Mouse (Mus musculus): Measurements from ENCODE around the gene Omg.

The Omg gene

GRCm38 (mm10) chr11:79503845-79504244 is at the start of gene Omg:
Omg (minus strand) TSS chr11:79504084.
- DNase-seq = no peak

- DNase-seq = peak; percentile 11
Observed at GRCm38 (mm10) chr11:79552622-79553021, 48.7 kb upstream of the Omg start.

DNA sequence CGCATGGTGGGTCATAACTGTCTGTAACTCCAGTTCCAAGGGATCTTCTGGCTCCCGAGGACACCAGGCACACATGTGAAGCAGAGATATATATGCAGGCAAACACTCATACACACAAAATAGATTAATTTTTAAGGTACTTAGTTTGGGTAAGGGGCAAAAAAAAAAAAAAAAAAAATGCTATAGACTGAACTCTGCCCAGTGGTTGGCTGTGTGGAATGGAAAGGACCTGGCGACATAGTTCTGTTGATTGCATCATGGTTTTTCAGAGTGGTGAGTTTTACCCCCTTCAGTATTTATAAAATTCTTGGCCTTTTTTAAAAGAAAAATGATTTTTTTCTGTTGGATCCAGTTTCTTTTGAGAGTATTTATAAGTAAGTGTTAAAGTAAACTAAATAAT is 32.4 kb upstream of the Omg start:
- peak; percentile 73 for DNase-seq

DNA sequence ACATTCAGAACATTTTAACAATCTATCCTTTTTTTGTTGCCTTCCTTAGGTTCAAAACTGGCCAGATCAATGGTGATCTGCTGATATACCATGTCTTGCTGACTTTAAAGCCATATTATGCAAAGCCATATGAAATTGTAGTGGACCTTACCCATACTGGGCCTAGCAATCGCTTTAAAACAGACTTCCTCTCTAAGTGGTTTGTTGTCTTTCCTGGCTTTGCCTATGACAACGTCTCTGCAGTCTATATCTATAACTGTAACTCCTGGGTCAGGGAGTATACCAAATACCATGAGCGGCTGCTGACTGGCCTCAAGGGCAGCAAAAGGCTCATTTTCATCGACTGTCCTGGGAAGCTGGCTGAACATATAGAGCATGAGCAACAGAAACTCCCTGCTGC is 31.7 kb upstream of the Omg start:
- no peak for DNase-seq

- peak; percentile 94 for DNase-seq
Observed at GRCm38 (mm10) chr11:79533950-79534690, 30.2 kb upstream of the Omg start.

DNA sequence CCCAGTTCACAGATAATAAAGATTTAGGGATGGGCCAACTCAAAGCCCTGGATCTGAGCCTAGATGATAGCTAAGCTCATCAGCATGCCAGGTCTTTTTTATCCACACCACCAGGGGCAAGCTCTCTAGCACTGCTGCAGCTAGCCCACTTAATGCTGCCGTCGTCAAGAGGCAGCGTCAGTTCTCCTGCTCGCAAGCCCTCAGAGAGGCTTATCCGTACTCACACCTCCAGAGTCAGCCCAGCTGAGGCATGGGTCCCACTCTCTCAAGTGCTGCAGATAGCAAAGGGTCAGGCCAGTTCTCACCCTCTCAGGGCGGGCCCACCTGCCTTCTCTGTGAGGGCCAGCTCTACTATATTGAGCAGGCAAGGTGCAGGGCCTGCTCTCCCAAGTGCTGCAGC is 29.4 kb upstream of the Omg start:
- peak; percentile 90 for DNase-seq

DNA sequence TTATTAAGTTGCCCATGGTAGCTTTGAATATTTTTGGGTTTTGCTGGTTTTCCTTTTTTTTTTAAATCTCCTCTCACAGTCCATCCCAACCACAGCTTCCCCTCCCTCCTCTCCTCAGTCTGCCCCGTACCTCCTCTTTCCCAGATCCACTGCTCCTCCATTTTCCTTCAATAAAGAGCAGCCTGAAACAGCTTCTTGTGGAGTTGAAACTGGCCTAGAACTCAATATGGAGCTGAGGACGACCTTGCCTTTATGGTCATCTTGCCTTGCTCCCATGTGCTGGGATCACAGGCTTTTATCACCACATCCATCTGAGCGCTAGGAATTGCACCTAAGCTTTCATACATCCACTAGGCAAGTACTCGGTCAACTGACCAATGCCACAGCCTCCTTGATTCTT is 27.6 kb upstream of the Omg start:
- peak; percentile 64 for DNase-seq

DNA sequence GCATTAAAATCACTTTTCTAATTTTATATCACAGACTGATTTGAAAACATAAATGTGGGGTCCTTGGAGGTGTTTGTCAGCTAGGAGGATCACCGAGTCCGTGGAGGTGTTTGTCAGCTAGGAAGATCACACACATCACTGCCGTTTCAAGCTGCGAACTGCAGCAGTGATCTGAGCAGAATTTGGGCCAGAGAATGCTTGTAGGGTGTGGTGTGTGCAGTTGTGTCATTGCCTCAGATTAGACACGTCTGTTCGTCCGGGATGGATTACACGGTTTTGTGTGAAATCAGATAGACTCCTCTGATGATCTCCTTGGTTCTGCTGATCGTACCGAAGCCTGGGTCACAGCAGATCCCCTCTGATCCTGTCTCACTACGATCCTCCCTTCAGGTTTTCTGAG is 26.9 kb upstream of the Omg start:
- peak; percentile 89 for DNase-seq

DNA sequence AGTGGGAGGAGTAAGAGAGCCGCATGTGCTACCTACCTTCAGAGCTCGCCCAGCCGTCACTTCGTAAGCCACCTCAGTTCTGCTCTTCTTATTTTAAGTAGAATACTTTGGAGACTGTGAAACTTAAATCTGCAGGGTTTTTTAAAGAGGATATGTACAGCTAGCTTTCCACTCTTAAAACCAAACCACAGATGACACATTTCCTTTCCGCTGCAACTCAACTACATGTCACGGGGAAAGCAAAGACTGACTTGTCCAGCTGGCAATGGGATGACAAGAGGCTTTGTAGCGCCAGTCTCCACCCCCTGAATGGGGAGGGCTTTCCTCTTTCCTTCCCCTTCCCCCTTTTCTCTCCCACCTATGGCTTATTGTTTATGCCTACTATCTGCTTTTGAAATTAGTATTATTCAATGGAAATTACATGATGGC is 26.5 kb upstream of the Omg start, which contains the start of the genes Evi2 and Evi2a:
Evi2 (minus strand) TSS at position 257 of the 429 bp plus-strand sequence.
Evi2a (minus strand) TSS at position 277 of the 429 bp plus-strand sequence.
- peak; percentile 96 for DNase-seq

DNA sequence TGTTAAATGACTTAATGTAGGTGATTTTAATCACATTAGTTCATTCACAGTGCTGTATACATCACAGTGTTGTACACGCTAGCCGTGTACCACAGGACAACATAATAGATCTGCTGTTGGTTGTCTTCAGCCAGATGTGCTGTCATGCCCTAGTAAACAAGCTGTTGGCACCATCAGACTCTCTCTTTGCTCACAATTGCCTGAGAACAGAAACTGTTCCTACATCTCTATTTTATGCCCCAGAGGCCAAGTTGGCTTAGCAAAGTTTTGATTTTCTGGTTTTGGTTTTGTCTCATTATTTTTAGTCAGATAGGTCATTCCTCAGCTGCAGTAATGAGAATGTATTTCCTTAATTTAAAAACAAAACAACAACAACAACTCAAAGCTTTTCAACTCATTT is 25.9 kb upstream of the Omg start:
- peak; percentile 79 for DNase-seq

DNA sequence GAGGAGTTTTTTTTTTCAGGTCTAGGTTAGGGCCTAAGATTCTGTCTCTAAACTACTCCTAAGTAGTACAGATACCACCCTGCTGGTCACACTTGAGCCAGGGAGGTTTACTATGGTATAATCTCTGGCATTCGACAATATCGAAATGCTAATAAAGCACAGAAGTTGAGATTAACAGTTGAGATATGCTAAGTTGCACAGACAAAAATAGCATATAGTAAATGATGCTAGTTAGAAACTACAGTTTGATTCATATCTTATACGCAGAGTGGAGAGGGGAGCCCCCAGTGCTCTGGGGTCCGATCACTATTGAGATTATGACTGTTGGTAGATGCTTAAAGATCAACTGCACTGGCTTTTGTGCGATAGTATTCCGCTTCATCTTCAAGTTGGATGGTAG is 25.3 kb upstream of the Omg start:
- no peak for DNase-seq

DNA sequence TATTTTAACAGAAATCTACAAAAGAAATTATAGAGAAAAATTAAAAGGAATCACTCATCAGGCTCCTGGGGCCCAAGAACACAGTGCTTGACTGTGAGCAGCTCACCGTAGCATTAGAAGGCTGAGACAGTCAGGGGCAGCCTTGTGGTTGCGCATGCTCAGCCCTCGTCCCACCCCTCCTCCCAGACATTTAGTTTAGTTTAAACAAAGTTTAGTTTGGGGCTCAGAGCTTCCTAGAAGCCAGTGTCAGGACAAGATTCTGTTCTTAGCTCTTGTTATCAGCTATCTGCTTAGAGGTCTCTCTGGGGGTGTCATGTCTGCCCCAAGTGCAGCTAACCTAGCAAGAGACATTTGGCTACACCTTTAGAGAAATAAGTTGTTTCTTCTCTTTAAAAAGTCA is 24.7 kb upstream of the Omg start:
- DNase-seq = peak; percentile 76

DNA sequence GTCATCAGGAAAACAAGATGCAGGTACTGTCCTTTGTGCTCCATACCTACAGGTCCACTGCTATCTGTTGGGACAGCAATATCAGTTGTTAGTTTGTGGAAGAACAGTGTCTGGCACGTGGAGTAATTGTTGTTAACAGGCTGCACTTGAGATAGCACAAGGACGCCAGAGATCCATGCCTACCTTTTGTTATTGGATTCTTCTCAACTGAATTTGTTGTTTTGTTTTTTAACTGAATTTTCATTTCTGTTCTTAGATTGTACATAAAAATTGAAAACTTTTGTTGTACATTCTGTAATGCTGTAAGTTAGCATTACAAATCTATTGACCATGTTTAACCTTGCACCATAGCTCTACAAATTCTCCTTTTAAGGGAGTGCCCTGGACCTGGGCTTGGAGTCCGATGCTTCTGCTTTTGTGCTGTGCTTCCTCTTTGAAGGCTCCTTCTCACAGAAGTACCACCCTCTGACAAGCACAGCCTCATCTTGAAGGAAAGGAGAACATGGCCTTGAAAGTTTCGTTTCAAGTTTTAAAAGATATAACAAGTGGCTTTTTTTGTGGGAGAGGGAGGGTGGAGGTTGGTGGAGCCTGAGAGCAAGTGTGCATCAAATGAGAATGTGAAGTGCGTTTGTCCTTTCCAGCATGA is 24.0 kb upstream of the Omg start:
- peak; percentile 97 for DNase-seq

DNA sequence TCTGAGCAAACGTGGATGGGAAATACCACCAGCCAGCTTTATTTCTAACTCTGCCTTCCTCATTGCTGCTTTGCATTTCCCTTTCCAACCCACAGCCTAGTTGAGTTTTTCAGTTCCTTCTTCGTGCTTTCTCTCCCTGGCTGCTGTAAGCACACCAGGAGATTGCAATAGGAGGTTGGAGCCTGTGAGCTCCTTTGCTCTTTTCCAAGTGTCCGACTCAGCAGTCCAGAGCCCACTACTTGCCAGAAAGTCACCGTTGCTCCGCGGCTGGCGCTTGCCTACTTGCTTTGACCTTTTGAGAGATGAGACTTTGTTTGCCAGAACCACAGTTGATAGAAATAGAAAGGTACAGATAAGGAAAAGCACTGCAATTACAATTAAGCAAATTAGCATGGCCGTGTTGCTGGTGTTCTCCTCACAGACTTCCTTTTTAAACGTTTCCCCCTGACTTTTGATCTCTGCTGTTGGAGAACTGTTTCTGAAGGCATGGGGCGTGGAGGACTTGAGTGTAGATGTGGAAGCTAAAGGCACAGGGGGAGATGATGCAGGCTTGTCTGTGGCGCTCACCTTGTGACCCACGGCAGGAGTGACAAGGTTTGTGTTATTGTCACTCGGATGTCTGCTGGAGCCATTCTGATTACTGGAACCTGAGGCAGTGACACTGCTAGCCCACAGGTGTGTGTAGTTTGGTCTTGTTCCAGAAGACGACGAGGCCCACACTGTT is 23.3 kb upstream of the Omg start:
- DNase-seq = peak; percentile 96

DNA sequence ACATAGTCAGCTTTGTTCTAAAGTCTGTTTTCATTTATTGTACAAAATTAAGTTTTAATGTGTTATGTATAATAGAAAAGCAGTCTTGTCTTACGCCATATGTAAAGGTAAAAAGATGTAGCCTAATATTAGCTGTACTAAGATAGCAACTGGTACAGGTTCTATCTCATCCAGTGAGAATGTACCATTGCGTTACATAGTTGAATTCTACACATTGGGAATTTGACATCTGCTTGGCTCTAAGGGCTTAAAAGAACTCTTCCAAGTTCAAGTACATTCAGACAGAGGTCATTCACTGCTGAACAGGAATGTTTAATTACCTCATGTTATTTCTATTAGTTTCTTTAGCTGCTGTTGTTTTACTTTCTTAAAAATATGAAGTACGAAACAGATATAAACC is 22.7 kb upstream of the Omg start:
- DNase-seq = no peak

- no peak for DNase-seq
Observed at GRCm38 (mm10) chr11:79524310-79524575, 20.4 kb upstream of the Omg start.

DNA sequence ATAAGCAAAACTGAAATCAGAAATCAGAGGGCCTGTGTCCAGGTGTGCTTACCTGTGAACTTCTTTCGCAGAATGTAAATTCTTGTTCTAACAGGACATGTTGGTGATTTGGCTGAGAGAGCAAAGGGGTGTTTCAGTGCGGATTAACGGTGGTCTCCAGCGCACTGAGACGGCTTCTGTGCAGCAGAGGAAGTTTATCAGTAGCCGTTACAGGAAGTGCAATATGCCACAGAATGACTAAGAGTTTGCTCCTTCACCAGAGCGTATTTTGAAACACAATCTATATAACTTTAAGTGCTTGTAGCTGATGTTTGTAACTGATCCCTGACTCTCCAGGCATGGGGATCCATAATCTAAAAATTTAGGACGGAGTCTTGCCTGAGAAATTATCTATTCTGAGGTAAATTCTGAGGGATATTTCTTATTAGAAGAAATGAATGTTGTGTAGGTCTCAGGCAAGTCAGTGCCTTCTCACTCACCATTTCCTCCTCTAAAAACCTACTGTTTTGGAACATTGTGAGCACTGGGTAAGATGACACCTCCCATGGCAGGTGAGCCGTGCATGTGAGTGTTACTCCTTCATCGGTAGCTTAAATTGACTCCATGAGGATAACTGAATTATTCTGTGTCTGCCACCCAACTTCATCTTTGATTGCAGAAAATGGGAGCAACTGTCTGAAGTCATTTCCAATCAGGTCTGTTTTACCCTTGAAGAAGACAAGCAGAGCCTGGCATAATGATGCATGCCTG is 19.9 kb upstream of the Omg start, which contains the start of gene Evi2b:
Evi2b (minus strand) TSS at position 203 of the 750 bp plus-strand sequence.
- peak; percentile 72 for DNase-seq

DNA sequence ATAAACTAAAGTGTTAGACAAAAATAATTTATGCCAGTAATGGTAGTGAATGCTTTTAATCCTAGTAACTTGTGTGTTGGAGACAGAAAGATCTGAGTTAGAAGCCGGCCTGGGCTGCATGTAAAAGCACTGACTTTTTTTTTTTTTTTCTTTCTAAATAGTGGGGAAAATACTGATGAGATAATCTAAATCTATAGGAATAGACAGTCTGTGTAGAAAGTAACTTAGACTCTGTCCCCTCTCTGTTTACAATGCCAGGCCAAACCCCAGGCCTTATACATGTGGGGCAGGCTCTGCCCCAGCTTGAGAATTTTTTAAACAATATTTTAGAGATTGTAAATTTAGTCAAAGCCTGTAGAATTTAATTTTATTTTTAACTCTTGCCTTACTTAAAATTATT is 19.1 kb upstream of the Omg start:
- DNase-seq = no peak

GRCm38 (mm10) chr11:79521930-79522329 is 18.0 kb upstream of the Omg start:
- peak; percentile 83 for DNase-seq

DNA sequence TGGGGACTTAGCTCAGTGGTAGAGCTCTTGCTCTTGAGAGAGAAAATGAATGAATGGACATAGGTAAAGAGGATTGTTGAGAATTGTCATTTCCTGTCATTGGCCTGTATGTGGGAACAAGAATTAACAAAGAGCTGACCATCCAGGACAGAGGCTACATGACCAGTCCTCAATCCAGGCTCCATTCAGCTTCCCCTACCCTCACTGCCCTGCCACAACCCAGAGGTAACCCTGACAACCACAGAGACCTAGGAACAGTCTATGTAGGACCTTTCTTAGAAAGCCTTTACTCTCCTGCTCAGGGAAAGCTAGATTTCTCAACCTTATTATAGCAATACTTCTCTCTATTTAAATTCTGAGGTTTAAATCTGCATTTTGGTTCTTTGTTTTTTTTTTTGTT is 16.9 kb upstream of the Omg start:
- DNase-seq = no peak

- peak; percentile 88 for DNase-seq
Observed at GRCm38 (mm10) chr11:79519878-79520291, 16.0 kb upstream of the Omg start.

GRCm38 (mm10) chr11:79519299-79519698 is 15.4 kb upstream of the Omg start:
- no peak for DNase-seq

GRCm38 (mm10) chr11:79515798-79516197 is 11.9 kb upstream of the Omg start:
- no peak for DNase-seq
